Mouse (Mus musculus) hematopoietic stem cell, adult 5-6 weeks (primary cell): ENCODE measurements around the gene Coro6. TPM values are rescaled to one million over a fixed set of nuclear protein-coding genes. Genes with fewer than 3 reads are reported as not detected.

Experiments
- ATAC-seq, 2 experiments: fragments of 125-278 bp in 1 of 2; replicated peaks in 1 of 2; 2 replicates each; pipeline ENCODE4 v1.8.0; 2016 to 2017; ENCODE audit warnings: inconsistent platforms in 2 of 2, mild to moderate bottlenecking in 2 of 2, moderate number of reproducible peaks in 2 of 2, low read depth in 1 of 2, moderate TSS enrichment in 1 of 2; ENCODE audit not compliant: low FRiP score in 2 of 2, poor library complexity in 2 of 2, severe bottlenecking in 2 of 2, insufficient read depth in 1 of 2, low TSS enrichment in 1 of 2
- total RNA-seq: library from RNA; stranded (forward); fragments of 172-1452, 232-1000 nt; gene quantifications from 2 replicates; pipeline ENCODE4 v1.2.3, GENCODE M21; 2017

Coro6 gene
- total RNA-seq, 1 experiment from 2014 or later = not detected

- ATAC-seq = no peak
Observed at GRCm38 (mm10) chr11:77501971-77502370, 39.8 kb downstream of the Coro6 start.

- no peak for ATAC-seq
Observed at GRCm38 (mm10) chr11:77502481-77502880, 40.3 kb downstream of the Coro6 start.

- ATAC-seq = no peak
Observed at GRCm38 (mm10) chr11:77503511-77503910, 41.3 kb downstream of the Coro6 start.

- ATAC-seq = no peak
Observed at GRCm38 (mm10) chr11:77504377-77504776, 42.2 kb downstream of the Coro6 start.

GRCm38 (mm10) chr11:77505291-77505980, 43.2 kb downstream of the Coro6 start:
- no peak for ATAC-seq

- no peak for ATAC-seq
Observed at GRCm38 (mm10) chr11:77506273-77506672, 44.1 kb downstream of the Coro6 start.

- no peak for ATAC-seq
Observed at GRCm38 (mm10) chr11:77506941-77507340, 44.7 kb downstream of the Coro6 start.

GRCm38 (mm10) chr11:77507426-77507825, 45.2 kb downstream of the Coro6 start:
- no peak for ATAC-seq

GRCm38 (mm10) chr11:77508068-77509021, 46.1 kb downstream of the Coro6 start:
- ATAC-seq = peak; percentile 69 to 76; a peak in 3 of 4 replicates

GRCm38 (mm10) chr11:77511336-77511735, 49.1 kb downstream of the Coro6 start:
- no peak for ATAC-seq

GRCm38 (mm10) chr11:77512891-77513810, 50.9 kb downstream of the Coro6 start:
- peak; percentile 36 to 44 for ATAC-seq

- no peak for ATAC-seq
Observed at GRCm38 (mm10) chr11:77513811-77514170, 51.6 kb downstream of the Coro6 start.

- no peak for ATAC-seq
Observed at GRCm38 (mm10) chr11:77514281-77514831, 52.1 kb downstream of the Coro6 start.

- ATAC-seq = peak in 1 of 2 experiments; percentile 12; a peak in 2 of 4 replicates
Observed at GRCm38 (mm10) chr11:77514832-77515636, 52.8 kb downstream of the Coro6 start, which contains the start of gene Abhd15. Gene Abhd15 (plus strand): TSS chr11:77515121.

GRCm38 (mm10) chr11:77515637-77516552, 53.7 kb downstream of the Coro6 start, which contains the start of gene Trp53i13:
Gene Trp53i13 (minus strand): TSS chr11:77515980.
- no peak for ATAC-seq
